Mouse (Mus musculus) erythroblast, embryonic 14.5 days (primary cell): ENCODE data around the gene Aunip. TPM values are rescaled to one million over a fixed set of nuclear protein-coding genes. Genes with fewer than 3 reads are reported as not detected.

Source experiments
- H3K27me3 ChIP-seq: 2 replicates; pipeline ENCODE4 v1.6.1; 2012; ENCODE audit warnings: inconsistent platforms; ENCODE audit not compliant: control insufficient read depth
- H3K36me3 ChIP-seq: 2 replicates; pipeline ENCODE4 v1.6.1; 2012; ENCODE audit warnings: mild to moderate bottlenecking, inconsistent platforms; ENCODE audit not compliant: control insufficient read depth
- H3K4me1 ChIP-seq: 2 replicates; pipeline ENCODE4 v1.6.1; 2012; ENCODE audit warnings: inconsistent platforms; ENCODE audit not compliant: control insufficient read depth
- H3K4me3 ChIP-seq: replicated peaks from 2 replicates; pipeline ENCODE3; 2012; ENCODE audit warnings: moderate library complexity, mild to moderate bottlenecking, inconsistent platforms
- H3K9me3 ChIP-seq: 2 replicates; pipeline ENCODE4 v1.6.1; 2012; ENCODE audit warnings: low read length, inconsistent platforms, mixed read lengths; ENCODE audit not compliant: control insufficient read depth
- GATA1 ChIP-seq: IDR thresholded peaks from 2 replicates; pipeline ENCODE4 v1.6.1; 2012; ENCODE audit warnings: low read length, inconsistent platforms, mixed read lengths
- TAL1 ChIP-seq: IDR thresholded peaks from 3 replicates; pipeline ENCODE4 v1.6.1; 2012; ENCODE audit warnings: low read length, inconsistent platforms, mixed read lengths
- polyA plus RNA-seq: library from polyadenylated mRNA; stranded (reverse); fragments of >175 nt; gene quantifications from 2 replicates; pipeline ENCODE4 v1.2.3, GENCODE M21; 2012

Gene Aunip
- polyA plus RNA-seq, 1 experiment, result 0.18 TPM

DNA sequence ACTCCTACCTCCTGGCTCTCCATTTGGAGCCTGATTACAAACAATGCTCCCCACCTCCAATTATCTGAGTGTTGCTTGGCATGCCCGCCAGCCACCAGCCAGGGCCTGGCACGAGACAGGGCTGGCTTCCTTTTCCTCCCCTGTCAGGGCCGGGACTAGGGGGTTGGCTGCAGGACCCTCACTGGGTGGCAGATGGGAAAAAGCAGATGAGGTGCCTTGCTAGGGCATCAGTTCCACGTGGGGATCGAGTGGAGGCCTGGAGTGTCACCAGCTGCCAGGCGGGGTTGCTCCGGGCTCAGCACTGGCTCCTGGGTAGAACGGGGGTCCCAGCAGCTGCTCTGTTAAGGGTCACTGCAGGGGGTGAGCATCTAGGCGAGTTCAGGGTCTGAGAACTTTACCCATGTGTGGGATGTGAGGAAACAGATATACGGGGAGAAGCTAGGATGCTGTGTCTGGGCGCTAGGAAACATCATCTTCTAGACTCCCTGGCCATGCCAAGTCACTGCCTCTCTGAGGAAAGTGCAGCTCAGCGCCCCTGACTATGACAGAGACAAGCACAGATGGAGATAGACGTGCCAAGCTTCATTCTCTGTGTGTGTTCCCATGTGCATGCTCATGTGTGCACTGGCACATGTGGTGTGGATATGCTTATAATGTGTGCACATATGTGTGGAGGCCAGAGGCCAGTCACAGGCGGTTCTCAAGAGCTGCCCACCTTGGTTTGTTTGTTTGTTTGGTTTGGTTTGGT is 60.1 kb downstream of the Aunip start:
- Histone ChIP-seq H3K9me3 (peaks cover 3% of the 10 kb centered on the region; the same call in 1 of the 2 replicates), H3K36me3 (no peaks in the 10 kb centered on the region; the same call in 1 of the 2 replicates), H3K4me1 (no peaks in the 10 kb centered on the region), H3K27me3 (no peaks in the 10 kb centered on the region), H3K4me3 (no peak overlapping the region)
- TF ChIP-seq TAL1 (no peak), GATA1 (no peak)

DNA sequence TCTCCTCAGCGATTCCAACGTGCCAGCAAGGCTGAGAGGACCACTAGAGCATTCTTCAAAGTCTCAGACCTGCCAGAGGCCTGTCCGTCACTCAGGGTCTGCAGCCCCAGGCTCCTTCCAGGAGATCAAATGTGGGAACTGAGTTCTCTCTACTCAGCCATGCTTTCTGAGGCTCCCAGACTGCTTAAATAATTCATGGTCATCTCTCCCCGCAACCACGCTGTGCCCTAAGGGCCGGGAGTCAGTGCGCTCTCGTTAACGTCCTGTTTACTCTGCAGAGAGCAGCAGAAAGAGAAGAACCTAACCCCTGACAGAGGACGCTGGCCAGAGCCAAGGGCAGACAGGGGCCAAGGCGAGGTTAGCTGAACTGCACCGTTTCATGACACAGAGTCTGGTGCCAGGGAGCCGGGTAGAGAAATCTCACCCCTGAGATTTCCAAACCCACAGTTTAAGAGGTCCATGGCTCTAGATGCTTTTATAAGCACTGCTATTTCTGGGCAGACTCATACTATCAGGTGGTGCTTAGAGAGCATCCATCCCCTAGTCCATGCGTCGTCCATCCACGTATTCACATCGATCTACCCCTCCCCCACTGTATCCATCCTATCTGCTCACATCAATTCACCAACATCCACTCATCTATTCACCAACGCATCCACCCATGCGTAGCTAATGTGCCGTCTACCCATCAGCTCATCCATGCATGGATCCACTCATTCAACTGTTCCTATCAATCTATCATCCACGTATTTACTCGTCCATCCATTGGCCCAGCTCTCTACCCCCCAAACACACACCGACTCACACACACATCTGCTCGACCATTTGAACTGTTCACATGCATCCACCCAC is 61.9 kb downstream of the Aunip start:
- H3K4me1 ChIP-seq, result no peaks in the 10 kb centered on the region
- TF ChIP-seq GATA1 (no peak), TAL1 (no peak)
- H3K9me3 ChIP-seq, result peaks cover 3% of the 10 kb centered on the region; the same call in 1 of the 2 replicates
- H3K27me3 ChIP-seq, result no peaks in the 10 kb centered on the region
- H3K4me3 ChIP-seq, result no peak overlapping the region
- no peaks in the 10 kb centered on the region; the same call in 1 of the 2 replicates for H3K36me3 ChIP-seq

Other genes with a start within 250 kb of the Aunip start
- 0.14 and 0.53 TPM in 2 replicates for gene Pdik1l, start 223.1 kb upstream of the Aunip start, polyA plus RNA-seq
- gene Trim63, start 195.9 kb upstream of the Aunip start, polyA plus RNA-seq, result not detected in 2 replicates
- gene Slc30a2, start 167.8 kb upstream of the Aunip start, polyA plus RNA-seq, result not detected in 2 replicates
- not detected in 2 replicates for gene Extl1, start 127.1 kb upstream of the Aunip start, polyA plus RNA-seq
- not detected in 2 replicates for gene Pafah2, start 114.7 kb upstream of the Aunip start, polyA plus RNA-seq
- 45.6 and 68.9 TPM in 2 replicates for gene Stmn1, start 42.7 kb upstream of the Aunip start, polyA plus RNA-seq
- gene Paqr7, start 14.3 kb upstream of the Aunip start, polyA plus RNA-seq, result 0.10 TPM in 1 of 2 replicates, not detected in the other
- 2.5 and 3.9 TPM in 2 replicates for gene Mtfr1l, start 24.4 kb downstream of the Aunip start, polyA plus RNA-seq
- gene Selenon, start 41.2 kb downstream of the Aunip start, polyA plus RNA-seq, result 0.05 and 0.08 TPM in 2 replicates
- gene Man1c1, start 193.3 kb downstream of the Aunip start, polyA plus RNA-seq, result 0.06 and 0.07 TPM in 2 replicates